Mouse (Mus musculus) G1E (cell line): ENCODE measurements at regions not wholly inside any gene's neighbourhood (a gene's known extent, or its start where the extent isn't known, plus 50 kb on each side); places are given as distances from the start of the nearest gene placed in this dataset.

ENCODE experiments used
- CTCF ChIP-seq: IDR thresholded peaks from 2 replicates; pipeline ENCODE4 v1.5.1; 2012; ENCODE audit warnings: low read depth, low read length, inconsistent platforms, mixed read lengths
- GATA1 ChIP-seq: IDR thresholded peaks from 2 replicates; pipeline ENCODE4 v1.6.1; 2012; ENCODE audit warnings: borderline replicate concordance, low read length, inconsistent platforms, mixed read lengths
- GATA2 ChIP-seq: IDR thresholded peaks from 2 replicates; pipeline ENCODE4 v1.6.1; 2012; ENCODE audit warnings: low read depth, low read length, inconsistent platforms, borderline replicate concordance

GRCm38 (mm10) chr10:17214065-17214440, 509.0 kb upstream of the Cited2 start:
- no peak for TF ChIP-seq CTCF
- no peak for TF ChIP-seq GATA1
- TF ChIP-seq GATA2 = no peak
